Mouse (Mus musculus): ENCODE results near the gene Eif3i. TPM values are rescaled to one million over a fixed set of nuclear protein-coding genes. Genes with fewer than 3 reads are reported as not detected.

The Eif3i gene
- total and polyA plus RNA-seq, 2 experiments from 2014 or later: 213 to 282 TPM

GRCm38 (mm10) chr4:129622120-129622802 is 21.8 kb upstream of the Eif3i start:
- Histone ChIP-seq H3K27me3 (ENCODE audit: insufficient read depth, low read length) (no peaks in the 10 kb centered on the region), H3K4me2 (ENCODE audit: low read depth, low read length, poor library complexity, severe bottlenecking) (peak overlapping the region; percentile 89), H3K27ac (ENCODE audit: low read depth, low read length) (peak overlapping the region; percentile 96), H3K4me1 (ENCODE audit: insufficient read depth, low read length) (peaks cover 31% of the 10 kb centered on the region), H3K4me3 (ENCODE audit: low read depth, low read length) (peak overlapping the region; percentile 59), H3K9me3 (ENCODE audit: low read length) (no peaks in the 10 kb centered on the region), H3K36me3 (ENCODE audit: insufficient read depth, low read length) (peaks cover 11% of the 10 kb centered on the region), H3K9ac (replicated peaks; ENCODE audit: low read length, poor library complexity, severe bottlenecking) (peak overlapping the region; percentile 81)
- ATAC-seq (ENCODE audit: low FRiP score): no peak
- DNase-seq (ENCODE audit: low spot score): no peak
- no peak for TF ChIP-seq CTCF (IDR thresholded peaks at IDR 0.05)
- WGBS: 79% methylated on average over 11 of the region's 11 CpGs

DNA sequence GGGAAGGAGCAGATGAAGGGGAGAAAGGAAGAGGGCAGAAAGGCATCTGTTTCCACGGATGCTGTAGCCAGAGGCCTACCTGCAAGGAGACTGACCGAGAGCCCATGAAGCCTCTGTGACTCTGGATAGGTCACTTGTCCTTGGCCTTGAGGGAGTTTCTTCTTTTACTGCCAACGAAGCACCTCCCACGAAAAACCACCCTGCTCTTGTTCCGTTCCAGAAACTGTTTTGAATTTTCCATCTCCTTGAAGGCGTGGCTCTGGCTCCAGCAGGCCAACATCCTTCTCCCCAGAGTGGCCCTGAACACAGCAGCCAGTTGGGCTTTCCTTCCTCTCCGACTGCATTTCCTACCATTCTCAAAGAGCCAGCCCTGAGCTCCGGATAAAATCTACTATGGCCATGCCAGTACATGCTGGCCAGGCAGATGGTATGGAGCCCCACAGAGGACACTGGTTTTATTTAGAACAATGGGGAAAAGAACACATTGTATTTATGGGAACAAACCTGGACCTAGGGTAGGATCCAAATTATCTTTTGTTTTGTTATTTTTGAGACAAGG is 20.9 kb upstream of the Eif3i start:
- no peak for TF ChIP-seq CTCF (IDR thresholded peaks at IDR 0.05)
- WGBS: 82% methylated on average over 8 of the region's 8 CpGs
- Histone ChIP-seq H3K36me3 (ENCODE audit: insufficient read depth, low read length) (peaks cover 4% of the 10 kb centered on the region), H3K4me3 (ENCODE audit: low read depth, low read length) (no peak overlapping the region), H3K4me1 (ENCODE audit: insufficient read depth, low read length) (peaks cover 31% of the 10 kb centered on the region), H3K27ac (ENCODE audit: low read depth, low read length) (no peak overlapping the region), H3K9ac (replicated peaks; ENCODE audit: low read length, poor library complexity, severe bottlenecking) (no peak overlapping the region), H3K4me2 (ENCODE audit: low read depth, low read length, poor library complexity, severe bottlenecking) (peak overlapping the region; percentile 89; the same call in 1 of the 2 replicates), H3K9me3 (ENCODE audit: low read length) (no peaks in the 10 kb centered on the region), H3K27me3 (ENCODE audit: insufficient read depth, low read length) (no peaks in the 10 kb centered on the region)
- no peak for ATAC-seq (ENCODE audit: low FRiP score)
- no peak for DNase-seq (ENCODE audit: low spot score)

DNA sequence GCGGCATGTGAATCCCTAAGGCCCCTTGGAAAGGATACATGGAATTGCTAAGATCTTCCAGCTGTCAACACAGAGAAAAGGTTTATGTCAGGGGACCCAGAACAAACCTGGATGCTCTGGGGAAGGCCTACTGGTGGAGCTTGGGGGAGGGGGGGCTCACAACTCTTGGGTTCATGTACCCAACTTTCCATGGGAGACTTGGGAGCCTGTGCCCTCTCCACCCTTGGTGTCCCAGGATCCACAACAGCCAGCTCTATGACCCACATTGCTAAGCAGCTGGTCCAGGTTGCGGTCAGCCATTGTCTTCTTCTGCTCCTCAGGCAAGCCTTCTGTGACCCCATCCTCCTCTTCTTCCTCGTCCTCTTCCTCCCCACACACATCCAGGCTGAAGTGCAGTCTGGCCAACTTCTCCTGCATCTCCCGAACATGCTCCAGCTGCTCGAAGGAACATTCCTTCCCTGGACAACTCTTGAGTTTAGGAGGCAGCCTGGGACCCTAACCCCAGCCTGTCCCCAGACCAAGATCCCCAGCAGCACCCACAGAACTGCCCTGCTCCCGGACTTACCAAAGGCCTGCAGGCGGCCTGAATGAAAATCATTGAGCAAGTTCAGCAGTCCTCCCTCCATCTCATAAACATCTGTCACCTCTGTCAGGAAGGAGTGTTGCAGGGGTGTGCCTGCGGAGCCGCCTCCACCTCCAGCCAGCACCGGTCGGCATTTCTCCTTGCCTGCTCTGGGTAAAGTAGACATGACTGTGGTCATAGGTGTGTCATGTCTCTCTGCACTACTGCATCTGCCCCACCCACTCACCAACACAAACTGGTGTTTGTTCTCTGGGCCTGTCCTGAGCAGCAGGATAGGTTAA is 20.2 kb upstream of the Eif3i start:
- no peak overlapping the region for H3K4me3 ChIP-seq (ENCODE audit: low read depth, low read length)
- no peak for ATAC-seq (ENCODE audit: low FRiP score)
- H3K9ac ChIP-seq (replicated peaks; ENCODE audit: low read length, poor library complexity, severe bottlenecking): no peak overlapping the region
- 89% methylated on average over 11 of the region's 11 CpGs for WGBS
- no peak for DNase-seq (ENCODE audit: low spot score)
- no peak overlapping the region for H3K27ac ChIP-seq (ENCODE audit: low read depth, low read length)
- H3K4me1 ChIP-seq (ENCODE audit: insufficient read depth, low read length): peaks cover 31% of the 10 kb centered on the region
- no peaks in the 10 kb centered on the region for H3K9me3 ChIP-seq (ENCODE audit: low read length)
- no peaks in the 10 kb centered on the region for H3K27me3 ChIP-seq (ENCODE audit: insufficient read depth, low read length)
- H3K36me3 ChIP-seq (ENCODE audit: insufficient read depth, low read length): peaks cover 3% of the 10 kb centered on the region; the same call in 1 of the 2 replicates
- TF ChIP-seq CTCF (IDR thresholded peaks at IDR 0.05): no peak
- H3K4me2 ChIP-seq (ENCODE audit: low read depth, low read length, poor library complexity, severe bottlenecking): no peak overlapping the region

DNA sequence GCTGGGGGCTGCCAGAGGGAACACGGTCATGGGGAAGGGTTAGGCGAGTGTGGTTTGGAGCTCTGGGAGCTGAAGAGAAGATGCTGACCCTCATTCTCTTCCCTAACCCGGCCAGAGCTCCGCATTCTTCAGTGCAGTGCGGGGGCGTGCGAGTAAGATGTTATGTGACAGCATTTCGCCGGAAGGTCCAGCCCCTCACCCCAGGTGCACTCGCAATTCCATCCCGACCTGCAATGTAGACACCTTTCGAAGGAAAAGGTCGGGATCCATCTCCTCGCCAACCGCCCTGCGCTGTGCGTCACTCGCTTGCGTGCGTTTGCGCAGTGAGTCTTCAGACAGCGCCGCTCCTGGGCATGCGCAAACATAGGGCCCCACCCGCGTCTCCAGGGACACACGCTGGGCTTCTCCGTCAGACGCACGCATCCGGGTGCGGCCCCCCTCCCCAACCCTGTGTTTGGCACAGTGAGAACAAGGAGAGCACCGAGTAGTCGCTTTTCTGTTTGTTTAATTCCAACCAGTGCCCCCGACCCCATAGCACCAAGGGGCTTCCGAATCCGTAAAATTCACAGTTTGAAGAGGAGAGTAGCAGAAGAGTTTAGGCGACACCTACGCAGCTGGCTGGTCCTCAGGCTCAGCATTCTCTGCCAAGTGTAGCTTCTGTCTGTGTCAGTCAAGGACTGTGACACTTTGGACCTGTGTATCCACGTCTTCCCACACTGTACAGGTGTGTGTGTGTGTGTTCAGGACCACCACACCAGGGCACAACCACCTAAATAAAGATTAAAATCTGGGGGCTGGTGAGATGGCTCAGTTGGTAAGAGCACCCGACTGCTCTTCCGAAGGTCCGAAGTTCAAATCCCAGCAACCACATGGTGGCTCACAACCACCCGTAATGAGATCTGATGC is 18.6 kb upstream of the Eif3i start, which contains the start of gene Iqcc:
Gene Iqcc, minus strand, starts transcription at position 314 of the 906 bp plus-strand sequence.
- Histone ChIP-seq H3K4me2 (ENCODE audit: low read depth, low read length, poor library complexity, severe bottlenecking) (peak within 1 kb of the TSS; percentile 80), H3K4me3 (ENCODE audit: low read depth, low read length) (peak within 1 kb of the TSS; percentile 52), H3K9ac (replicated peaks; ENCODE audit: low read length, poor library complexity, severe bottlenecking) (peak within 1 kb of the TSS; percentile 87), H3K27ac (ENCODE audit: low read depth, low read length) (peak within 1 kb of the TSS; percentile 95), H3K9me3 (ENCODE audit: low read length) (no peaks in the 10 kb centered on the region), H3K27me3 (ENCODE audit: insufficient read depth, low read length) (no peaks in the 10 kb centered on the region), H3K4me1 (ENCODE audit: insufficient read depth, low read length) (peaks cover 23% of the 10 kb centered on the region), H3K36me3 (ENCODE audit: insufficient read depth, low read length) (peaks cover 3% of the 10 kb centered on the region; the same call in 1 of the 2 replicates)
- 3% methylated on average over 43 of the region's 44 CpGs for WGBS
- peak; percentile 88 for ATAC-seq (ENCODE audit: low FRiP score)
- peak; percentile 50; the same call in 1 of the 2 replicates for TF ChIP-seq CTCF (IDR thresholded peaks at IDR 0.05)
- DNase-seq (ENCODE audit: low spot score): peak; percentile 97

DNA sequence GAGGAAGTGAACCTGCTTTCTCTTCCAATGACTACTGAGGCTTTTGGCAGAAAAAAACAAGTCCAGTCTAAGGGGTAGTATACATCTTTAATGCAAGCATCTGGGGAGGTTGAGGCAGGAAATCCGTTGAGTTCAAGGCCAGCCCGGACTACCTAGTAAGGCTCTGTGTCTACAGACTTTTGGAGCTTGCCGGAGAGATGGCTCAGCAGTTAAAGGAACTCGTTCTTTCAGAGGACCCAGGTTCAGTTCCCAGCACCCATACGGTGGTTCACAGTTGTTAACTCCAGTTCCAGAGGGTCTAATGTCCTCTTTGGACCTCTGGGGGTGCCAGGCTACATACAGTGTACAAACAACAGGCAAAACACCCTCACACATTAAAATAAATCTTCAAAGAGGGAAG is 17.6 kb upstream of the Eif3i start:
- Histone ChIP-seq H3K4me3 (ENCODE audit: low read depth, low read length) (peak overlapping the region; percentile 52), H3K4me2 (ENCODE audit: low read depth, low read length, poor library complexity, severe bottlenecking) (peak overlapping the region; percentile 80), H3K27me3 (ENCODE audit: insufficient read depth, low read length) (no peaks in the 10 kb centered on the region), H3K27ac (ENCODE audit: low read depth, low read length) (peak overlapping the region; percentile 95), H3K36me3 (ENCODE audit: insufficient read depth, low read length) (peaks cover 3% of the 10 kb centered on the region; the same call in 1 of the 2 replicates), H3K9me3 (ENCODE audit: low read length) (no peaks in the 10 kb centered on the region), H3K9ac (replicated peaks; ENCODE audit: low read length, poor library complexity, severe bottlenecking) (peak overlapping the region; percentile 87), H3K4me1 (ENCODE audit: insufficient read depth, low read length) (peaks cover 23% of the 10 kb centered on the region)
- WGBS: 95% methylated on average over 5 of the region's 5 CpGs
- ATAC-seq (ENCODE audit: low FRiP score) (no peak), DNase-seq (ENCODE audit: low spot score) (no peak)
- TF ChIP-seq CTCF (IDR thresholded peaks at IDR 0.05): no peak

All from midbrain, postnatal 0 days (tissue).